9 mouse cellular contexts compared by ENCODE assay signal in genomic region chr8:124859466-124859865, GRCm38 (mm10). TPM values are rescaled to one million over a fixed set of nuclear protein-coding genes. Genes with fewer than 3 reads are reported as not detected.
DNase-seq lines count a peak whose midpoint lies in the region; ATAC-seq and TF ChIP-seq lines count a peak whose summit lies in the region.
"Had no signal": no experiment of that assay in that cellular context is flagged by ENCODE, and none has a peak within 500 bp of the region (broad histone marks: within the 10 kb centered on the region; RNA-seq: fewer than 3 reads in every experiment).

No protein-coding gene starts in this region.

- intact Hi-C loops in gastrocnemius, postnatal 14 days (cut with DNase I; ENCODE audit: low total_unique reads): no loop called here

- no peak overlapping the region for H3K4me3 ChIP-seq in lung, embryonic 14.5 days (ENCODE audit: low read depth, low read length)
- H3K4me3 ChIP-seq in hindbrain, embryonic 12.5 days: no peak overlapping the region
- H3K4me3 ChIP-seq: liver, embryonic 15.5 days had no signal

- peak; percentile 30 for DNase-seq in gastrocnemius, postnatal 14 days
- no peak for DNase-seq in gastrocnemius, postnatal 25 days
- DNase-seq in A20 (ENCODE audit: low read depth, low spot score): peak; percentile 34
- DNase-seq in T-cell, adult 2 months (ENCODE audit: low spot score): peak; percentile 27
- peak; percentile 23 for DNase-seq in lung, embryonic 14.5 days
- no peak for DNase-seq in frontal cortex, postnatal 10 days (ENCODE audit: low spot score in 2 of 2)
- no peak for DNase-seq in urinary bladder, adult 2 months (ENCODE audit: low spot score)

- TF ChIP-seq CTCF in lung, embryonic 14.5 days (IDR thresholded peaks at IDR 0.05; ENCODE audit: low read depth): peak; percentile 37

- no peak overlapping the region for H3K4me2 ChIP-seq in lung, embryonic 14.5 days
- H3K4me2 ChIP-seq in hindbrain, embryonic 12.5 days (replicated peaks): no peak overlapping the region
- H3K4me2 ChIP-seq: liver, embryonic 15.5 days had no signal

- peaks cover 4% of the 10 kb centered on the region; the same call in 1 of the 2 replicates for H3K4me1 ChIP-seq in lung, embryonic 14.5 days (ENCODE audit: insufficient read depth)
- peaks cover 13% of the 10 kb centered on the region for H3K4me1 ChIP-seq in hindbrain, embryonic 12.5 days

- no peaks in the 10 kb centered on the region for H3K27me3 ChIP-seq in lung, embryonic 14.5 days (ENCODE audit: insufficient read depth, low read length)
- no peaks in the 10 kb centered on the region for H3K27me3 ChIP-seq in hindbrain, embryonic 12.5 days
- H3K27me3 ChIP-seq: liver, embryonic 15.5 days had no signal

- no peak overlapping the region for H3K9ac ChIP-seq in lung, embryonic 14.5 days
- H3K9ac ChIP-seq in hindbrain, embryonic 12.5 days: no peak overlapping the region
- H3K9ac ChIP-seq: liver, embryonic 15.5 days had no signal

- H3K27ac ChIP-seq in lung, embryonic 14.5 days (ENCODE audit: low read depth): no peak overlapping the region
- H3K27ac ChIP-seq in hindbrain, embryonic 12.5 days: no peak overlapping the region
- H3K27ac ChIP-seq: liver, embryonic 15.5 days had no signal

- no peak for ATAC-seq in lung, embryonic 14.5 days (ENCODE audit: insufficient read depth)
- no peak for ATAC-seq in hindbrain, embryonic 12.5 days (ENCODE audit: low FRiP score)

- peaks cover 65% of the 10 kb centered on the region for H3K36me3 ChIP-seq in lung, embryonic 14.5 days (ENCODE audit: insufficient read depth)
- peaks cover 59% of the 10 kb centered on the region for H3K36me3 ChIP-seq in hindbrain, embryonic 12.5 days

- H3K9me3 ChIP-seq in lung, embryonic 14.5 days (ENCODE audit: low read depth, low read length): no peaks in the 10 kb centered on the region
- H3K9me3 ChIP-seq in hindbrain, embryonic 12.5 days (replicated peaks): no peaks in the 10 kb centered on the region
- H3K9me3 ChIP-seq: liver, embryonic 15.5 days had no signal

RNA-seq across cellular contexts. Expression of gene Gnpat, which starts 3.4 kb away (rescaled TPM):
- 100 to 1,000 TPM in 1 of 2 experiments, 10 to 100 TPM in 1; 98.0 to 105 TPM for total RNA-seq in gastrocnemius, postnatal 14 days (2021)
- total RNA-seq in gastrocnemius, postnatal 25 days (2021): 100 to 1,000 TPM; 125 to 145 TPM
- polyA plus RNA-seq in lung, embryonic 14.5 days (2014; fragmentation: Nextera tagmentation; extraction: Ambion mirVana): 115 and 118 TPM in 2 replicates
- polyA plus RNA-seq in urinary bladder, adult 2 months (2012; rRNA removed): 91.4 and 95.2 TPM in 2 replicates
- polyA plus RNA-seq in hindbrain, embryonic 12.5 days (2016; fragmentation: Nextera tagmentation; extraction: Ambion mirVana): 103 and 107 TPM in 2 replicates

RNA-seq across cellular contexts. Expression of gene 2810004N23Rik, which starts 3.5 kb away (rescaled TPM):
- total RNA-seq in gastrocnemius, postnatal 14 days (2021): 10 to 100 TPM; 25.1 to 30.6 TPM
- total RNA-seq in gastrocnemius, postnatal 25 days (2021): 10 to 100 TPM; 24.5 to 25.4 TPM
- polyA plus RNA-seq in lung, embryonic 14.5 days (2014; fragmentation: Nextera tagmentation; extraction: Ambion mirVana): 43.5 and 44.5 TPM in 2 replicates
- 23.5 and 25.7 TPM in 2 replicates for polyA plus RNA-seq in urinary bladder, adult 2 months (2012; rRNA removed)
- polyA plus RNA-seq in hindbrain, embryonic 12.5 days (2016; fragmentation: Nextera tagmentation; extraction: Ambion mirVana): 42.2 and 43.9 TPM in 2 replicates

RNA-seq across cellular contexts. Expression of gene Exoc8, which starts 38.0 kb away (rescaled TPM):
- 1 to 10 TPM; 7.7 to 8.8 TPM for total RNA-seq in gastrocnemius, postnatal 14 days (2021)
- 1 to 10 TPM; 6.2 to 7.3 TPM for total RNA-seq in gastrocnemius, postnatal 25 days (2021)
- polyA plus RNA-seq in lung, embryonic 14.5 days (2014; fragmentation: Nextera tagmentation; extraction: Ambion mirVana): 8.9 and 9.8 TPM in 2 replicates
- polyA plus RNA-seq in urinary bladder, adult 2 months (2012; rRNA removed): 12.2 and 13.9 TPM in 2 replicates
- 17.2 and 18.8 TPM in 2 replicates for polyA plus RNA-seq in hindbrain, embryonic 12.5 days (2016; fragmentation: Nextera tagmentation; extraction: Ambion mirVana)

RNA-seq across cellular contexts. Expression of gene Sprtn, which starts 38.2 kb away (rescaled TPM):
- 1 to 10 TPM; 6.6 to 8.8 TPM for total RNA-seq in gastrocnemius, postnatal 14 days (2021)
- 1 to 10 TPM; 4.8 to 5.3 TPM for total RNA-seq in gastrocnemius, postnatal 25 days (2021)
- polyA plus RNA-seq in lung, embryonic 14.5 days (2014; fragmentation: Nextera tagmentation; extraction: Ambion mirVana): 9.5 and 10.1 TPM in 2 replicates
- polyA plus RNA-seq in urinary bladder, adult 2 months (2012; rRNA removed): 17.2 and 17.6 TPM in 2 replicates
- polyA plus RNA-seq in hindbrain, embryonic 12.5 days (2016; fragmentation: Nextera tagmentation; extraction: Ambion mirVana): 15.2 and 17.0 TPM in 2 replicates

Comparison
In these comparisons a context has a peak if more than half of its experiments do, and no peak if none do; other contexts are left out.
1. DNase-seq: peak in gastrocnemius, postnatal 14 days (single experiment), A20 (single experiment), T-cell, adult 2 months (single experiment) and lung, embryonic 14.5 days (single experiment); none in gastrocnemius, postnatal 25 days (single experiment), frontal cortex, postnatal 10 days (0 of 2) and urinary bladder, adult 2 months (single experiment).